8 mouse cellular contexts compared by ENCODE assay signal in the genomic region with DNA sequence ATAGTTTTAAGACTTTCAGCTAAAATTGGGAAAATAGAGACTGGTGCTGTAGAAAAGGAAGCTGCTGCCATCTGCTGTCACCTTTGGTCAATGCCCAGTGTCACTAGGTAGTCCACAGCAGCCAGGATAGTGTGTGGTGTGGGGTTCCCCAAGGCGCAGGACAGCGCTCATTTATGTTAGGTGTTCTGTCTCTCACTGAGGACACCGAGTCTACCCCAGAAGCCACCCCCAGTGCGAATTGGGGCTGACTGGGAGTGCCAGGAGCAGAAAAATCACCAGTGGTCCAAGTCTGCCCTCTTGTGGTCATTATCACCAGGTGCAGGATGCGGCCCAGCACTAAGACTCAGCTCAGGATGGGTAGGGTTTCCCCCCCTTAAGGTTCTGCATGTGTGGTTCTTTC. TPM values are rescaled to one million over a fixed set of nuclear protein-coding genes. Genes with fewer than 3 reads are reported as not detected.
DNase-seq lines count a peak whose midpoint lies in the region; ATAC-seq and TF ChIP-seq lines count a peak whose summit lies in the region.

No protein-coding gene starts in this region.

- H3K36me3 ChIP-seq in C2C12 (ENCODE audit: control insufficient read depth, insufficient read depth), result no peaks in the 10 kb centered on the region
- H3K36me3 ChIP-seq in heart, embryonic 12.5 days, result no peaks in the 10 kb centered on the region
- no peaks in the 10 kb centered on the region for H3K36me3 ChIP-seq in kidney, embryonic 15.5 days
- no peaks in the 10 kb centered on the region for H3K36me3 ChIP-seq in liver, adult 2 months (ENCODE audit: control insufficient read depth, insufficient read depth, low read length)

- no peaks in the 10 kb centered on the region for H3K27me3 ChIP-seq in C2C12 (ENCODE audit: control insufficient read depth, insufficient read depth, insufficient read length)
- H3K27me3 ChIP-seq in heart, embryonic 12.5 days (replicated peaks), result no peaks in the 10 kb centered on the region
- H3K27me3 ChIP-seq in kidney, embryonic 15.5 days, result no peaks in the 10 kb centered on the region
- no peaks in the 10 kb centered on the region for H3K27me3 ChIP-seq in liver, adult 2 months (ENCODE audit: control insufficient read depth, insufficient read depth, low read length)

- peak; percentile 42 for DNase-seq in liver, adult 2 months (ENCODE audit: extremely low read depth, low read depth, low spot score)
- DNase-seq in spleen, postnatal 14 days (ENCODE audit: low spot score in 2 of 2), result peak; percentile 21 to 42

- peak; percentile 77; the same call in 1 of the 2 replicates for ATAC-seq in erythroblast, adult 5-6 weeks (replicated peaks; ENCODE audit: low FRiP score, poor library complexity, severe bottlenecking)
- peak; percentile 69 for ATAC-seq in heart, embryonic 12.5 days (ENCODE audit: insufficient number of reproducible peaks, low FRiP score)
- peak; percentile 85 for ATAC-seq in kidney, embryonic 15.5 days (replicated peaks; ENCODE audit: low FRiP score)
- peak; percentile 81 for ATAC-seq in monocyte, adult 5-6 weeks (replicated peaks; ENCODE audit: insufficient number of reproducible peaks, low FRiP score, low TSS enrichment, poor library complexity, severe bottlenecking)

- H3K4me2 ChIP-seq in heart, embryonic 12.5 days, result peak overlapping the region; percentile 55
- H3K4me2 ChIP-seq in kidney, embryonic 15.5 days, result no peak overlapping the region; the same call in 1 of the 2 replicates

- no peak overlapping the region for H3ac ChIP-seq in C2C12 (ENCODE audit: control insufficient read depth, insufficient read length, low read depth)

- no peaks in the 10 kb centered on the region for H3K79me2 ChIP-seq in C2C12 (ENCODE audit: control insufficient read depth, insufficient read depth)
- no peaks in the 10 kb centered on the region for H3K79me2 ChIP-seq in liver, adult 2 months (ENCODE audit: control insufficient read depth, insufficient read depth, low read length)

- H3K27ac ChIP-seq in bone marrow, adult 2 months (ENCODE audit: control insufficient read depth, insufficient read depth, low read depth, low read length, poor library complexity), result no peak overlapping the region
- H3K27ac ChIP-seq in heart, embryonic 12.5 days (ENCODE audit: poor library complexity, severe bottlenecking), result no peak overlapping the region
- H3K27ac ChIP-seq in kidney, embryonic 15.5 days, result no peak overlapping the region
- no peak overlapping the region for H3K27ac ChIP-seq in liver, adult 2 months (replicated peaks; ENCODE audit: insufficient read depth, low read depth, low read length)

- H3K4me1 ChIP-seq in bone marrow, adult 2 months (ENCODE audit: control insufficient read depth, insufficient read depth, low read length), result no peaks in the 10 kb centered on the region
- no peaks in the 10 kb centered on the region for H3K4me1 ChIP-seq in heart, embryonic 12.5 days (replicated peaks)
- no peaks in the 10 kb centered on the region for H3K4me1 ChIP-seq in kidney, embryonic 15.5 days
- no peaks in the 10 kb centered on the region for H3K4me1 ChIP-seq in liver, adult 2 months (ENCODE audit: control insufficient read depth, insufficient read depth, low read length)

- no peak overlapping the region for H3K4me3 ChIP-seq in C2C12 (ENCODE audit: insufficient read depth, poor library complexity, severe bottlenecking)
- H3K4me3 ChIP-seq in bone marrow, adult 2 months (replicated peaks; ENCODE audit: control insufficient read depth, low read depth, low read length), result no peak overlapping the region
- no peak overlapping the region for H3K4me3 ChIP-seq in heart, embryonic 12.5 days
- H3K4me3 ChIP-seq in kidney, embryonic 15.5 days (replicated peaks), result no peak overlapping the region
- H3K4me3 ChIP-seq in liver, adult 2 months (ENCODE audit: insufficient read depth, low read depth, low read length), result no peak overlapping the region

- H3K79me3 ChIP-seq in C2C12 (ENCODE audit: low read depth), result no peaks in the 10 kb centered on the region

- H3K9ac ChIP-seq in heart, embryonic 12.5 days, result no peak overlapping the region
- no peak overlapping the region for H3K9ac ChIP-seq in kidney, embryonic 15.5 days
- peak overlapping the region; percentile 28; the same call in 1 of the 2 replicates for H3K9ac ChIP-seq in liver, adult 2 months (ENCODE audit: low read depth, low read length)

- peak; percentile 79 for TF ChIP-seq CTCF in C2C12 (IDR thresholded peaks at IDR 0.05; ENCODE audit: control insufficient read depth, insufficient read depth, insufficient read length)
- peak; percentile 82 for TF ChIP-seq CTCF in bone marrow, adult 2 months (IDR thresholded peaks at IDR 0.05; ENCODE audit: control insufficient read depth, insufficient read depth, low read length)
- peak; percentile 81 for TF ChIP-seq CTCF in liver, adult 2 months (IDR thresholded peaks at IDR 0.05; ENCODE audit: low read depth, low read length)

- H3K9me3 ChIP-seq in heart, embryonic 12.5 days (replicated peaks), result no peaks in the 10 kb centered on the region
- H3K9me3 ChIP-seq in kidney, embryonic 15.5 days (replicated peaks), result no peaks in the 10 kb centered on the region

- no peak for TF ChIP-seq POLR2A in bone marrow, adult 2 months (IDR thresholded peaks at IDR 0.05; ENCODE audit: borderline replicate concordance, control insufficient read depth, low read depth, low read length)
- TF ChIP-seq POLR2A in liver, adult 2 months (IDR thresholded peaks at IDR 0.05; ENCODE audit: extremely low read depth, insufficient read depth, low read length), result no peak

- 6% methylated on average over 5 of the region's 5 CpGs for WGBS in bone marrow, adult 2 months
- 6% methylated on average over 5 of the region's 5 CpGs for WGBS in heart, embryonic 12.5 days
- WGBS in kidney, embryonic 15.5 days, result 12% methylated on average over 5 of the region's 5 CpGs
- WGBS in liver, adult 2 months, result 4% methylated on average over 5 of the region's 5 CpGs

TF ChIP-seq in C2C12, 6 proteins besides CTCF, POLR2A, EP300 and RAD21:
- TF ChIP-seq MYOG (IDR thresholded peaks at IDR 0.05; ENCODE audit: control insufficient read depth, extremely low read depth, insufficient read length), result no peak
- no peak for TF ChIP-seq MAX (IDR thresholded peaks at IDR 0.05)
- TF ChIP-seq USF1 (IDR thresholded peaks at IDR 0.05; ENCODE audit: low read depth), result no peak
- no peak for TF ChIP-seq CEBPB (IDR thresholded peaks at IDR 0.05; ENCODE audit: low read depth)
- TF ChIP-seq MYOD1 (IDR thresholded peaks at IDR 0.05; ENCODE audit: control insufficient read depth, insufficient read length, low read depth), result no peak
- TF ChIP-seq FOSL1 (IDR thresholded peaks at IDR 0.05; ENCODE audit: insufficient read depth, low read length, poor library complexity, severe bottlenecking), result no peak

RNA-seq across cellular contexts. Expression of a gene that starts 26.8 kb away (rescaled TPM):
- polyA plus RNA-seq in C2C12 (2012; fragmentation: generic; extraction: Trizol), result 617 TPM
- polyA plus RNA-seq in bone marrow, adult 2 months (2011; ENCODE audit: insufficient read depth, insufficient read length, low replicate concordance, missing spikeins), result 125 and 201 TPM in 2 replicates
- total RNA-seq in erythroblast, adult 5-6 weeks (2015; ENCODE audit: low replicate concordance), result 123 and 150 TPM in 2 replicates
- 60.1 and 103 TPM in 2 replicates for total RNA-seq in erythroblast, adult 5-6 weeks (2017; ENCODE audit: low replicate concordance)
- 745 and 758 TPM in 2 replicates for polyA plus RNA-seq in heart, embryonic 12.5 days (2016; fragmentation: Nextera tagmentation; extraction: Ambion mirVana)
- polyA plus RNA-seq in kidney, embryonic 15.5 days (2015; fragmentation: Nextera tagmentation; extraction: Ambion mirVana), result 382 and 410 TPM in 2 replicates
- total RNA-seq in liver, adult 2 months (2014; rRNA removed), result 251 and 282 TPM in 2 replicates
- 436 and 441 TPM in 2 replicates for polyA plus RNA-seq in liver, adult 2 months (2012; rRNA removed)
- total RNA-seq in monocyte, adult 5-6 weeks (2017), result 977 to 1,560 TPM (median 1,517 TPM) in 3 replicates

RNA-seq across cellular contexts. Expression of a gene that starts 37.4 kb away (rescaled TPM):
- not detected for polyA plus RNA-seq in C2C12 (2012; fragmentation: generic; extraction: Trizol)
- polyA plus RNA-seq in bone marrow, adult 2 months (2011; ENCODE audit: insufficient read depth, insufficient read length, low replicate concordance, missing spikeins), result not detected in 2 replicates
- not detected in 2 replicates for total RNA-seq in erythroblast, adult 5-6 weeks (2015; ENCODE audit: low replicate concordance)
- not detected in 2 replicates for total RNA-seq in erythroblast, adult 5-6 weeks (2017; ENCODE audit: low replicate concordance)
- 0.48 TPM in 1 of 2 replicates, not detected in the other for polyA plus RNA-seq in heart, embryonic 12.5 days (2016; fragmentation: Nextera tagmentation; extraction: Ambion mirVana)
- polyA plus RNA-seq in kidney, embryonic 15.5 days (2015; fragmentation: Nextera tagmentation; extraction: Ambion mirVana), result not detected in 2 replicates
- 0.20 TPM in 1 of 2 replicates, not detected in the other for total RNA-seq in liver, adult 2 months (2014; rRNA removed)
- not detected in 2 replicates for polyA plus RNA-seq in liver, adult 2 months (2012; rRNA removed)
- not detected in 3 replicates for total RNA-seq in monocyte, adult 5-6 weeks (2017)
